Mouse (Mus musculus) layer of hippocampus, postnatal 14 days (tissue): ENCODE measurements at regions not wholly inside any gene's neighbourhood (a gene's known extent, or its start where the extent isn't known, plus 50 kb on each side); places are given as distances from the start of the nearest gene placed in this dataset.
"Not testable (repeated sequence)": the region's sequence is repeated elsewhere in the genome, so short reads cannot be mapped to it uniquely, and the experiment has no call there.

Experiments
- DNase-seq, 2 experiments: peaks; one replicate each; pipeline ENCODE4 v3.0.0; 2021 to 2022; ENCODE audit warnings: low spot score in 2 of 2, mixed read lengths in 1 of 2

DNA sequence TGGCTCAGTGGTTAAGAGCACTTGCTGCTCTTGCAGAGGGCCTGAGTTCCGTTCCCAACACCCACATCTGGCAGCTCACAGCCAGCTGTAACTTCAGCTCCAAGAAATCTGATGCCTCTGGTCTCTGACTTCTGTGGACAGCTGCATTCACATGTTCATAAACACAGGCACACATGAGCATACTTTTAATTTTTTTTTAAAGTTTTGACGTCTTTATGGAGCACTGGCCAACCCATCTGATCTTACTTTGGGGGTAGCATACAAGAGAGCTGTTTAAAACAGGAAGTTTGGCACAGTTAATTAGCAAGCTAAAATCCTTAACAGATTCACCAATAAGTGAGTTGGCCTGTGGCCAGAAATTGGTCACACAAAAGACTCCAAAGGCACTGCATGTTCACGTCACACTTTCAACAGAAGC, 81.2 kb upstream of the Atl2 start:
- peak in 1 of 2 experiments; percentile 53 for DNase-seq

- no peak for DNase-seq
These were observed 80.7 kb upstream of the Atl2 start for GRCm38 (mm10) chr17:79976518-79977100.

GRCm38 (mm10) chr17:79975997-79976443, 80.1 kb upstream of the Atl2 start:
- DNase-seq, result no peak

DNA sequence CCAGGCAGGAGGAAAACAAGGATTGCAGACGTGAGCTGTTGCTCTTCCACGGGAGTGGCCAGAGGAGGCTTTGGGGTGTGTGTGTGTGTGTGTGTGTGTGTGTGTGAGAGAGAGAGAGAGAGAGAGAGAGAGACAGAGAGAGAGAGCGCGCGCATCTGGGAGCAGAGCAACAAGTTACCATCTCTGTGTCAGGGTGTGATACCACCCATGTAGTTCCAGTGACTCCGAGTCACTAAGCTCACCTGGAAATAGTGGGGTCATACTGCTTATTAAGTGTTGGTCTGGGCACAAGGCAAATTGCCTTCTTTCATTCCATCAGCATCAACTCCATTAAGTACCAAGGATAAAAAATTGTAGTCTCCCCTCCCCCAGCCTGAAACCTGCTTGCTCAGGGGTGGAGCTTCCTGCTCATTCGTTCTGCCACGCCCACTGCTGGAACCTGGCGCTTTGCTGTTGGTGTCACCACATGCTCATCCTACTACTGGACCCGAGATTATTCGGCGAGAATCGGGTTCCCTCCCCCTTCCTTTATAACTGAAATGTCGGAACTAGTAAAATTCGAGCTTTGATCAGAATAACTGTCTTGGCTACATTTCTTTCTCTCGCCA, 79.3 kb upstream of the Atl2 start:
- not testable (repeated sequence) for DNase-seq

- no peak for DNase-seq
These were observed 75.9 kb upstream of the Atl2 start for GRCm38 (mm10) chr17:79971721-79972336.

DNA sequence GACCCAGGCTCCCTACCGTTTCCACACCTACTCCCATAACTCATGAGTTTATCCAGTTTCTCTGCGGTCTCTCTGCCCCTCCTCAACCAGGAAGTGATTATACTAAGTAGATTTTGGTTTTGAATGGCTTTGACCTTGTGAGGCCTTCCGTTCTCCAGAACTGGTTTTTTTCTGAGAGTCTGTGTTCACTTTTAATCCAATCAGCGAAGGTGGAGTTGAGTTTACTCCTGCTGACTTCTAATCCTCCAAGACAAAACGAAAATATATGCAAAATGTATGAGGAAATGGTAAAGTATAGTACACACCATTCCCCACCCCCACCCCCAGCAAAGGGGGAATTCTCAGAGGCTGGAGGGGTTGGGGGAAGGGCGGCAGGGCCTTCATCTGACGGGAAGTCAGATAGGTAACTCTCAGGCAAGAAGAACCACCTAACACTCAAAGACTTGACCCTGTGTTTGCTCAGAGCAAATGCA, 73.6 kb upstream of the Atl2 start:
- no peak for DNase-seq

GRCm38 (mm10) chr17:79968819-79969218, 72.9 kb upstream of the Atl2 start:
- DNase-seq, result no peak

DNA sequence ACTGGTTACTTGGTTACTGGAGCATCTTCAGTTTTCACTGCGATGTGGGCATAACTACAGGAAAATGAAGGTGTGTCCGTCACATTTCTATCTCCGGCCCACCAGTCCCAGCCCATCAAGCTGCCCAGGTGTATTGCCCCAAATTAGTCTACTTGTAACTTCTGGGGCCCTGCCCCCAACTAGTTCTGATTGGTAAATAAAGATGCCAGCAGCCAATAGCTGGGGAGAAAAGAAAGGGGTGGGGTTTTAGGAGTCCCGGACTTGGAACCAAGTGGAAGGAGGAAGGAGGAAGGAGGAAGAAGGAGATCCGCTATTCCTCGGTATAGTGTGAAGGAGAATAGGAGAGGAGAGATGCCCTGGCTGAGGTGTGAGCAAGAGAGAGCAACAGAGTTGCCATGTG, 71.1 kb upstream of the Atl2 start:
- DNase-seq, result no peak

DNA sequence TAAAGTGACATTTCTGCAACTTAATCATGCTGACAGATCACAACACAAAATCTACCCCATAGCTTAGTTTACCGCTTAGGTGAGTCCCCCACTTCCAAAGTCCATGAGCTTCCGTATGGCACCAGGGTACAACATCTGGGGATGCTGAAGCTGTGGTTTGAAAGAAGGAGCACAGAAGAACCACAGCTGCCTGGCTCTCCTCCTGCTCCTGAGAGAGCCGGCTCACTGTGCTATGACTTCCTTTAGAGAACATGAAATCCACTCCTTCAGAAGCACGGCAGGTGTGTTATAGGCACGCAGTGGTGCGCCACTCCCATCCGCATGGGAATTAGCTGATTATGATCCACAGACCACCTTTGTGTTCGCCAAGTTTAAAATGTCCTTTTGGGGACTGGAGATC, 69.7 kb upstream of the Atl2 start:
- no peak for DNase-seq

DNA sequence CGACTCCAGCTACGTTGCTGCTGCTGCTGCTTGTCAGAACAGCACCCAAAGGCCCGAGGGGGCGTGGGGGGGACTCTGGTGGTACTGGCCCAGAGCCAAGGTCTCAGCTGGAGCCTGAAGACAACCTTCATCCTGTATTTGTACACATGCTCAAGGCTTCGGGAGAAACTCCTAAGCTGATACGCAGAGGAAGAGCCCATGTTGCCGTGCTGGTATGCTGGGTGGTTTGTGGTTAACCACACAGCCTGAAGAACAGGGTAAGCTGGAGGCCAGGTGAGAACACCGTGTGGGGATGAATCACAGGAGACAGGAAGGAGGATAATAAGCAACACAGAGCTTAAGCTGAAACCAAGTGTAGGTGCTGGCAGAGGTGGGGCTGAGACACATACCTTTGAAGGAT, 68.9 kb upstream of the Atl2 start:
- no peak for DNase-seq

DNA sequence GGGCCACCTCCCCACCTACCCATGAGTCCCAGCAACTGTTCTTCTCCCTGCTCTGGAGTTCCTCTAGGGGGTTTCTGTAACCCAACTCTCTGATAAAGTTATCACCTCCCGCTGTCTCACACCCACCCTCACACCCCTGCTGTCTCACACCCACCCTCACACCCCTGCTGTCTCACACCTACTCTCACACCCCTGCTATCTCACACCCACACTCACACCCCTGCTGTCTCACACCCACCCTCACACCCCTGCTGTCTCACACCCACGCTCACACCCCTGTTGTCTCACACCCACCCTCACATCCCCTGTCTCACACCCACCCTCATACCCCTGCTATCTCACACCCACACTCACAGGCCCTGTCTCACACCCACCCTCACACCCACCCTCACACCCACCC, 67.4 kb upstream of the Atl2 start:
- DNase-seq, result no peak

- no peak for DNase-seq
These were observed 65.5 kb upstream of the Atl2 start for GRCm38 (mm10) chr17:79961391-79961790.

GRCm38 (mm10) chr17:79960688-79961087, 64.8 kb upstream of the Atl2 start:
- no peak for DNase-seq

DNA sequence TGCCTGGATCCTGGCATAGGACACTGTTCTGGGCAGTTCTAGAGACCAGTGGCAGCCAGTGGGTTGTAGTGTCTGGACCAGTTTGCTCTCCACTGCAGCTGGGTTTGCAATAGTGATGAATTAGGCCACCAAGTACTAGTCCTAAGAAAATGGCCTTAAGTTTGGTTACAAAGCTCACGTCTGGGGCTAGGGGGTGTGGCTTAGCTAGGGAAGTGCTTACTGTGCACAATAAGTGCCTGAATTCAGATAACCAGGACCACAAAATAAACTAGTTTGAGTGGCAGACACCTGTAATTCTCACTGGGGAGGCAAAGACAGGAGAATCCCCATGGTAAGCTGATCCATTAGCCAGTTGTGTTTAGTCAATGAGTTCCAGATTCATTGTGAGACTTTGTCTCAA, 59.3 kb upstream of the Atl2 start:
- DNase-seq, result no peak

GRCm38 (mm10) chr17:79954624-79955244, 58.8 kb upstream of the Atl2 start:
- no peak for DNase-seq

DNA sequence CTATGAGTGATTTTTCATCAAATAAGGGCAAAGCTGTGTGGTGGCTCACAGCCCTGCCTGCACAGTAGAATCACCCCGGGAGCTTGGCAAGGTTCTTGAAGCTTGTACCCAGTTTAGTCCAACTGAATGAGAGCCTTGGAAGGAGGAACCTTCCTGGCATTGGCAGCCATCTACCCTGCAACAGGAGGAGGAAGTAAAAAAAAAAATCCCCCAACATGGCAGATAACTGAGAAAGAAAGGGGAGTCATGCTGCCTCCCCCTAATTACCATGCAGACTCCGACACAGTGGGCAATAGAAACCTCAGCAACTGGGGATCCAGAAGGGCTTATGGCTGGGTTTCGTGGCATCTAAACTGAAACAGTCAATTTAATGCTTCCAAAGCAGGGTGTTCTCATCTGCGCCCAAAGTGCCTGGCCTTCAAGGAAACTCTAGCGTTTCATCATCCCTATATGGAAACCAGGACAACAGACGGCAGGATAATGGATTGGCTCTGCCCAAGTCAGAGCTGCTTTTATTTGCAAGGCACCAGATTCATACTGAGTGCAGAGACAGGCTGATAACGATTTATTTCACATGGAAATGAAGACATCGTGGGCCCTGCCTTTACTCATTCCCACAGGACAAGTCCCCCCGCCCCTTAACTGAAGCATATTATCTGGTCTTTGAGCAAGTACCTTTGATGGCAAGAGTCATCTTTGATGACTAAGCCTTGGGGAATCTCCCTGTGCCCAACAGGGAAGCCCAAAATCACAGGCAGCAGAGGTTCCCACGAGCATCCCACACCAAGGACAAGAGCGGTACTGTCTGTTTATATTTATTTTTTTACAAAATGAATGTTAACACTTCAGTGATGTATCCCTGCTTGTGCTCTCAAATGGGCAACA, 52.9 kb upstream of the Atl2 start:
- peak; percentile 42 to 84 for DNase-seq
